Mouse (Mus musculus) heart, adult 2 months (tissue): ENCODE measurements at regions not wholly inside any gene's neighbourhood (a gene's known extent, or its start where the extent isn't known, plus 50 kb on each side); places are given as distances from the start of the nearest gene placed in this dataset.

ENCODE experiments used
- EP300 ChIP-seq: fragments of 200-500 bp; IDR thresholded peaks from 2 replicates; pipeline ENCODE4 v1.6.1; 2011; ENCODE audit warnings: low read depth, low read length, control low read depth; ENCODE audit not compliant: insufficient read depth
- POLR2A ChIP-seq: fragments of 200-500 bp; IDR thresholded peaks from 2 replicates; pipeline ENCODE4 v1.6.1; 2011; ENCODE audit warnings: mild to moderate bottlenecking, low read depth, low read length, control low read depth; ENCODE audit not compliant: insufficient read depth

GRCm38 (mm10) chr10:100155566-100155965 lies 140.1 kb downstream of the Kitl start:
- TF ChIP-seq POLR2A, result no peak
- no peak for TF ChIP-seq EP300
